Mouse (Mus musculus) erythroblast, embryonic 14.5 days (primary cell): ENCODE measurements around the gene Gm13691.

Experiments used
- GATA1 ChIP-seq: IDR thresholded peaks from 2 replicates; pipeline ENCODE4 v1.6.1; 2012; ENCODE audit warnings: low read length, inconsistent platforms, mixed read lengths
- TAL1 ChIP-seq: IDR thresholded peaks from 3 replicates; pipeline ENCODE4 v1.6.1; 2012; ENCODE audit warnings: low read length, inconsistent platforms, mixed read lengths

GRCm38 (mm10) chr2:84008913-84009312 lies 18.6 kb downstream of the Gm13691 start:
- no peak for TF ChIP-seq GATA1
- no peak for TF ChIP-seq TAL1
